Mouse (Mus musculus): ENCODE data around the gene Negr1. TPM values are rescaled to one million over a fixed set of nuclear protein-coding genes. Genes with fewer than 3 reads are reported as not detected.
A peak's percentile ranks its signal among the peaks of the same experiment; 100 is the strongest.

Gene Negr1
- polyA plus RNA-seq, 1 experiment from 2014 or later: not detected

- no peaks in the 10 kb centered on the region for H3K36me3 ChIP-seq (replicated peaks; ENCODE audit: insufficient read depth, low read length)
- WGBS (ENCODE audit: insufficient replicate concordance): 75% methylated on average over 6 of the region's 6 CpGs
- H3K4me3 ChIP-seq (ENCODE audit: low read depth, low read length): no peak overlapping the region
- H3K27me3 ChIP-seq (ENCODE audit: insufficient read depth, low read length): no peaks in the 10 kb centered on the region
- DNase-seq (no peak), ATAC-seq (no peak)
- no peak overlapping the region for H3K4me2 ChIP-seq (ENCODE audit: low read depth, low read length)
- no peaks in the 10 kb centered on the region for H3K4me1 ChIP-seq (ENCODE audit: insufficient read depth)
- H3K9ac ChIP-seq (replicated peaks): no peak overlapping the region
- H3K9me3 ChIP-seq (ENCODE audit: low read length): no peaks in the 10 kb centered on the region
- no peak overlapping the region for H3K27ac ChIP-seq (ENCODE audit: low read depth)
- no peak for TF ChIP-seq CTCF (IDR thresholded peaks at IDR 0.05; ENCODE audit: low read depth)
These were observed 536.8 kb downstream of the Negr1 start for GRCm38 (mm10) chr3:157098417-157098816.

GRCm38 (mm10) chr3:157104866-157105579, 543.4 kb downstream of the Negr1 start:
- DNase-seq (no peak), ATAC-seq (no peak)
- WGBS (ENCODE audit: insufficient replicate concordance): 79% methylated on average over 3 of the region's 3 CpGs
- H3K4me3 ChIP-seq (ENCODE audit: low read depth, low read length): no peak overlapping the region
- H3K27me3 ChIP-seq (ENCODE audit: insufficient read depth, low read length): no peaks in the 10 kb centered on the region
- no peak for TF ChIP-seq EP300 (IDR thresholded peaks at IDR 0.05; ENCODE audit: low read depth)
- no peak for TF ChIP-seq CTCF (IDR thresholded peaks at IDR 0.05; ENCODE audit: low read depth)
- no peak overlapping the region for H3K4me2 ChIP-seq (ENCODE audit: low read depth, low read length)
- no peak overlapping the region for H3K9ac ChIP-seq (replicated peaks)
- no peaks in the 10 kb centered on the region for H3K9me3 ChIP-seq (ENCODE audit: low read length)
- H3K4me1 ChIP-seq (ENCODE audit: insufficient read depth): no peaks in the 10 kb centered on the region
- H3K36me3 ChIP-seq (replicated peaks; ENCODE audit: insufficient read depth, low read length): no peaks in the 10 kb centered on the region
- H3K27ac ChIP-seq (ENCODE audit: low read depth): no peak overlapping the region

- ATAC-seq: no peak
- H3K27ac ChIP-seq (ENCODE audit: low read depth): no peak overlapping the region
- no peaks in the 10 kb centered on the region for H3K36me3 ChIP-seq (replicated peaks; ENCODE audit: insufficient read depth, low read length)
- no peak overlapping the region for H3K4me3 ChIP-seq (ENCODE audit: low read depth, low read length)
- no peak for DNase-seq
- no peak overlapping the region for H3K9ac ChIP-seq (replicated peaks)
- H3K27me3 ChIP-seq (ENCODE audit: insufficient read depth, low read length): no peaks in the 10 kb centered on the region
- no peaks in the 10 kb centered on the region for H3K9me3 ChIP-seq (ENCODE audit: low read length)
- H3K4me1 ChIP-seq (ENCODE audit: insufficient read depth): no peaks in the 10 kb centered on the region
- H3K4me2 ChIP-seq (ENCODE audit: low read depth, low read length): no peak overlapping the region
- TF ChIP-seq EP300 (IDR thresholded peaks at IDR 0.05; ENCODE audit: low read depth) (no peak), CTCF (IDR thresholded peaks at IDR 0.05; ENCODE audit: low read depth) (no peak)
- 54% methylated on average over 6 of the region's 6 CpGs for WGBS (ENCODE audit: insufficient replicate concordance)
These were observed 544.1 kb downstream of the Negr1 start for GRCm38 (mm10) chr3:157105580-157106264.

DNA sequence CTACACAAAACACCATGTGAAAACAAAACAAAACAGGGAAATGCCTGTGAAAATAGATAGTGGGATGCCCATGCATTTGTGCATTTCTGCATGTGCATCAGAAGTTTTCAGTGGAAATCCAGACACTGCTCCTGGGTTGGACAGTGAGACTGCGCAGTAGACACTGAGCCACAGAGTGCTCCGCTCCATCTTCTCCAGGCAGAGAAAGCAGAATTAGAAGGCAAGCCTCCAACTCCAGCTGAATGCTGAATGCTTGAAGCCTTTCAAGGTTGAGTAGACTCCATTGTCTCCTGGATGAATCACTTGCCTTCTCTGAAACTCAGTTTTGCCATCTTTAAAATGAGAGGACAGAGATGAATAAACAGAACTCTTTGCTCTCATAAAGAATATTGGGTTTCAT, 546.6 kb downstream of the Negr1 start:
- ATAC-seq (no peak), DNase-seq (no peak)
- TF ChIP-seq CTCF (IDR thresholded peaks at IDR 0.05; ENCODE audit: low read depth) (no peak), EP300 (IDR thresholded peaks at IDR 0.05; ENCODE audit: low read depth) (no peak)
- H3K27me3 ChIP-seq (ENCODE audit: insufficient read depth, low read length): no peaks in the 10 kb centered on the region
- no peaks in the 10 kb centered on the region for H3K36me3 ChIP-seq (replicated peaks; ENCODE audit: insufficient read depth, low read length)
- H3K4me3 ChIP-seq (ENCODE audit: low read depth, low read length): no peak overlapping the region
- 89% methylated on average over 2 of the region's 2 CpGs for WGBS (ENCODE audit: insufficient replicate concordance)
- no peaks in the 10 kb centered on the region for H3K9me3 ChIP-seq (ENCODE audit: low read length)
- H3K9ac ChIP-seq (replicated peaks): no peak overlapping the region
- no peaks in the 10 kb centered on the region for H3K4me1 ChIP-seq (ENCODE audit: insufficient read depth)
- no peak overlapping the region for H3K4me2 ChIP-seq (ENCODE audit: low read depth, low read length)
- no peak overlapping the region for H3K27ac ChIP-seq (ENCODE audit: low read depth)

DNA sequence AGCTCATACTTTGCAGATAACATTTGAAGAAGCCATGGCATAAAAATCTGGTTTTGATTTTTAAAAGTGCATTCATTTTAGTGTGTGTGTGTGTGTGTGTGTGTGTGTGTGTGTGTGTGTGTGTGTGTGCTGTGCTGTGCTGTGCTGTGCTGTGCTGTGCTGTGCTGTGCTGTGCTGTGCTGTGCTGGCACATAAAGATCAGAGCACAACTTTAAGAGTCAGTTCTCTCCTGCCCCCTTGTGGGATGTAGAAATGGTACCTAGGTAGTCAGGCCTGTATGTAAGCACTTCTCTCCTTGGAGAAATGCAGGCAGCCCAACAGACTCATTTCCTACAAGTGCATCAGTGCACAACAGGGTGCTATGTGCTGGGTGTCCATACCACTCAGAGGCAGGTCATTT, 547.7 kb downstream of the Negr1 start:
- ATAC-seq: peak; percentile 25; the same call in 1 of the 2 replicates
- DNase-seq: peak; percentile 31

GRCm38 (mm10) chr3:157115105-157115760, 553.6 kb downstream of the Negr1 start:
- ATAC-seq (no peak), DNase-seq (no peak)
- no peaks in the 10 kb centered on the region for H3K27me3 ChIP-seq (ENCODE audit: insufficient read depth, low read length)
- H3K36me3 ChIP-seq (replicated peaks; ENCODE audit: insufficient read depth, low read length): no peaks in the 10 kb centered on the region
- no peak overlapping the region for H3K4me2 ChIP-seq (ENCODE audit: low read depth, low read length)
- 60% methylated on average over 5 of the region's 5 CpGs for WGBS (ENCODE audit: insufficient replicate concordance)
- TF ChIP-seq EP300 (IDR thresholded peaks at IDR 0.05; ENCODE audit: low read depth): no peak
- H3K9me3 ChIP-seq (ENCODE audit: low read length): no peaks in the 10 kb centered on the region
- H3K4me3 ChIP-seq (ENCODE audit: low read depth, low read length): no peak overlapping the region
- H3K27ac ChIP-seq (ENCODE audit: low read depth): no peak overlapping the region
- H3K4me1 ChIP-seq (ENCODE audit: insufficient read depth): no peaks in the 10 kb centered on the region
- H3K9ac ChIP-seq (replicated peaks): no peak overlapping the region

More for the DNA sequence above, 547.7 kb downstream of the Negr1 start:
- no peaks in the 10 kb centered on the region for H3K4me1 ChIP-seq (ENCODE audit: insufficient read depth)
- H3K9ac ChIP-seq (replicated peaks): no peak overlapping the region
- no peaks in the 10 kb centered on the region for H3K36me3 ChIP-seq (replicated peaks; ENCODE audit: insufficient read depth, low read length)
- no peaks in the 10 kb centered on the region for H3K9me3 ChIP-seq (ENCODE audit: low read length)
- H3K27ac ChIP-seq (ENCODE audit: low read depth): no peak overlapping the region
- no peak overlapping the region for H3K4me3 ChIP-seq (ENCODE audit: low read depth, low read length)
- TF ChIP-seq EP300 (IDR thresholded peaks at IDR 0.05; ENCODE audit: low read depth) (no peak), CTCF (IDR thresholded peaks at IDR 0.05; ENCODE audit: low read depth) (peak; percentile 56)
- H3K4me2 ChIP-seq (ENCODE audit: low read depth, low read length): no peak overlapping the region
- no peaks in the 10 kb centered on the region for H3K27me3 ChIP-seq (ENCODE audit: insufficient read depth, low read length)

All from liver, postnatal 0 days (tissue).